Mouse (Mus musculus): Measurements from ENCODE around the gene Tut1.

GRCm38 (mm10) chr19:8983150-8983650, 29.6 kb downstream of the Tut1 start:
- no peak for TF ChIP-seq CTCF (IDR thresholded peaks at IDR 0.05; ENCODE audit: extremely low read depth, insufficient read length, insufficient replicate concordance, low read depth, low read length)
- no peak for TF ChIP-seq POLR2A (IDR thresholded peaks at IDR 0.05; ENCODE audit: low read depth, low read length)

All from small intestine, adult 2 months (tissue).